Mouse (Mus musculus) cerebellum, adult 9-10 months (tissue): ENCODE data around the gene Ostf1.

Experiments used
- DNase-seq: peaks from one replicate; pipeline ENCODE4 v3.0.0; 2022

Gene Ostf1

GRCm38 (mm10) chr19:18631644-18632219 lies at the start of gene Ostf1, which contains the start of gene Nmrk1:
Gene Ostf1, minus strand, starts transcription at chr19:18631823.
Gene Nmrk1, plus strand, starts transcription at chr19:18631950.
- DNase-seq, result peak; percentile 98

- no peak for DNase-seq
Observed at GRCm38 (mm10) chr19:18673116-18673515, 41.5 kb upstream of the Ostf1 start.

GRCm38 (mm10) chr19:18672498-18672897 lies 40.9 kb upstream of the Ostf1 start:
- DNase-seq, result peak; percentile 38

- DNase-seq, result peak; percentile 66
Observed at GRCm38 (mm10) chr19:18671056-18671741, 39.6 kb upstream of the Ostf1 start.

- DNase-seq, result peak; percentile 99
Observed at GRCm38 (mm10) chr19:18670608-18671007, 39.0 kb upstream of the Ostf1 start, which contains the start of gene Carnmt1. Gene Carnmt1, plus strand, starts transcription at chr19:18670764.

- DNase-seq, result peak; percentile 45
Observed at GRCm38 (mm10) chr19:18669551-18669950, 37.9 kb upstream of the Ostf1 start.

GRCm38 (mm10) chr19:18666966-18667365 lies 35.3 kb upstream of the Ostf1 start:
- DNase-seq, result no peak

GRCm38 (mm10) chr19:18663904-18664303 lies 32.3 kb upstream of the Ostf1 start:
- DNase-seq, result no peak

GRCm38 (mm10) chr19:18661683-18662082 lies 30.1 kb upstream of the Ostf1 start:
- DNase-seq, result no peak

- DNase-seq, result no peak
Observed at GRCm38 (mm10) chr19:18660466-18660865, 28.8 kb upstream of the Ostf1 start.

- no peak for DNase-seq
Observed at GRCm38 (mm10) chr19:18659349-18659748, 27.7 kb upstream of the Ostf1 start.

GRCm38 (mm10) chr19:18658473-18658872 lies 26.9 kb upstream of the Ostf1 start:
- DNase-seq, result no peak

- no peak for DNase-seq
Observed at GRCm38 (mm10) chr19:18655999-18656398, 24.4 kb upstream of the Ostf1 start.

- DNase-seq, result no peak
Observed at GRCm38 (mm10) chr19:18654984-18655383, 23.4 kb upstream of the Ostf1 start.

GRCm38 (mm10) chr19:18654330-18654729 lies 22.7 kb upstream of the Ostf1 start:
- no peak for DNase-seq

- peak; percentile 50 for DNase-seq
Observed at GRCm38 (mm10) chr19:18653058-18653457, 21.4 kb upstream of the Ostf1 start.

GRCm38 (mm10) chr19:18652592-18652991 lies 21.0 kb upstream of the Ostf1 start:
- DNase-seq, result peak; percentile 92

- DNase-seq, result no peak
Observed at GRCm38 (mm10) chr19:18650473-18650872, 18.9 kb upstream of the Ostf1 start.

GRCm38 (mm10) chr19:18649955-18650354 lies 18.3 kb upstream of the Ostf1 start:
- no peak for DNase-seq

- DNase-seq, result no peak
Observed at GRCm38 (mm10) chr19:18648558-18648945, 16.9 kb upstream of the Ostf1 start.

- no peak for DNase-seq
Observed at GRCm38 (mm10) chr19:18647775-18648557, 16.3 kb upstream of the Ostf1 start.

GRCm38 (mm10) chr19:18646853-18647420 lies 15.3 kb upstream of the Ostf1 start:
- DNase-seq, result no peak

GRCm38 (mm10) chr19:18646397-18646796 lies 14.8 kb upstream of the Ostf1 start:
- DNase-seq, result no peak
